Mouse (Mus musculus) ovary, adult 18-20 months (tissue): Measurements from ENCODE around the gene Tstd1.

ENCODE experiments used
- DNase-seq: peaks from one replicate; pipeline ENCODE4 v3.0.0; 2022; ENCODE audit warnings: low spot score, mixed read lengths

The Tstd1 gene

DNA sequence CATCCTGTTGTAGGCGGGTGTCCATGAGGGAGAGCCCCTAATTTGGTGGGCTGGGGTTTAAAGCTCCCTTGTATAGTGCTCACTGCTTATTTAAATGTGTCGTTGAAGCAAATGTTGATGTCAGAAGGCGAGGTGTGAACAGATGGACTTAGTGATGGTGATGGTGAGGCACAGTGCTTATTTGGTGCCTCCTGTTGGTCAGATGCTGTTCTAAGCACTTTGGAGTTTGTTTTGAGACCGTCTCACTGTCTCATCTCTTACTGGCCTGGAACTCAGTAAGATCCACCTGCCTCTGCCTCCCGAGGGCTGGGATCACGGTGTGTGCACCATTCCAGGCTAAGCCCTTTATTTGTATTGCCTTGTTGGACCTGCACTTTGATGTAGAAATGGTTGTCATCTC lies 36.3 kb downstream of the Tstd1 start:
- DNase-seq: no peak

DNA sequence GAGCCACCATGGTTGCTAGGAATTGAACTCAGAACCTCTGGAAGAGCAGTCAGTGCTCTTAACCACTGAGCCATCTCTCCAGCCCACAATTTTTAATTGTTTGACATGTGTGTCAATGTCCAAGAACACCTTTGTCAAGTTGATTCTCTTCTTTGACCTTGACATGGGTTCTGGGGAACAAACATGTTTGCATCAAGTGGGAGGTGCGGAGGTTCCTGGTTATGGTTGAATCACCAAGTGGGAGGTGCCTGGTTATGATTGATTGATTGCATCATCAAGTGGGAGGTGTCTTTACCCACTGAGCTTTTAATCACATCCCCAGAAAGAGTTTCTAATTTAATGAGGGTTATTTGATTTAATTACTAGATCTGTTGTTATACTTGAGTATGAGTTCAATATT lies 38.9 kb downstream of the Tstd1 start:
- DNase-seq: no peak

DNA sequence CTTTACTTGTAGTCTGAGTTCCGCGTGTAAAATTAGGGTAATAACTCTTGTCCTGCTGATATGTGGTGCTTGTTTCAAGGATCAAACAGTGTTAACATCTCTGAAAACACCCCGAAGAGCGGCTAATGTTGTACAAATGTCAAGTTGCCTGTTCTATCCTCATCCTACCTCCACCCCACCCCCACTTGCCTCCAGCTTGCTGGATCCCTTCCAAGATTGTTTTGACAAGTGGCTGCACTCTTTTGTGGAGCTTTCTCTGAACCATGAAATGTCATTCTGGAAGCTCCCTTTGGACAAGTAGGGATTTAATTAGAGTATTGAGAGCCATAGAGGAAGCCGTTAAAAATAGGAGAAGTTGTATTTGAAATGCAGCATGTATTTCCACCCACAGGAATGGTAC lies 41.1 kb downstream of the Tstd1 start:
- no peak for DNase-seq

DNA sequence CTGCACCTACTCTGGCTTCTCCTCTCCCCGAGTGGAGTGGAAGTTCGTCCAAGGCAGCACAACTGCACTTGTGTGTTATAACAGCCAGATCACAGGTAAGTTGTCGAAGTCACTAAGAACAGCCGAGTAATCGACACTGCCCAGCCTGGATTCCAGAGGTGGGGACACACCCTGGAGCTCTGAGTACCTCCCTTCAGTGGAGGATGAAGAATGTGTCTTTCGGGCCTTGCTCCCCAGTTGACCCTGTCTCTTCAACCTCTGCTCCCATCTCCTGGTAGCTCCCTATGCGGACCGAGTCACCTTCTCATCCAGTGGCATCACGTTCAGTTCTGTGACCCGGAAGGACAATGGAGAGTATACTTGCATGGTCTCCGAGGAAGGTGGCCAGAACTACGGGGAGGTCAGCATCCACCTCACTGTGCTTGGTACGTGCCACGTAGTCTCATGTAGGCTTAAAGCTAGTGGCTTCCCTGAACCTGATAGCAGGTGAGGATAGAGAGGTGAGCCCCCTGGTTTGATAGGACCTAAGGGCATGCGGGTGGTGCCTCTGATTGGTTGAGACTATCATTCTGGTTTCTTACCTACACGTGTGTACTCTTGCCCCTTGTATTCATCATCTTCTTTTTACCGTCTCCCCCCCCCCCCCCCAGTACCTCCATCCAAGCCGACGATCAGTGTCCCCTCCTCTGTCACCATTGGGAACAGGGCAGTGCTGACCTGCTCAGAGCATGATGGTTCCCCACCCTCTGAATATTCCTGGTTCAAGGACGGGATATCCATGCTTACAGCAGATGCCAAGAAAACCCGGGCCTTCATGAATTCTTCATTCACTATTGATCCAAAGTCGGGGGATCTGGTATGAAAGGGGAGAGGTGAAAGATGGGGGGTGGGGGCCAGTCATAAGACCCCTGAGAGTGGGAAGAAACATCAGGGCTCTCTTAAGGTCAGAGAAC lies 42.2 kb downstream of the Tstd1 start:
- no peak for DNase-seq

DNA sequence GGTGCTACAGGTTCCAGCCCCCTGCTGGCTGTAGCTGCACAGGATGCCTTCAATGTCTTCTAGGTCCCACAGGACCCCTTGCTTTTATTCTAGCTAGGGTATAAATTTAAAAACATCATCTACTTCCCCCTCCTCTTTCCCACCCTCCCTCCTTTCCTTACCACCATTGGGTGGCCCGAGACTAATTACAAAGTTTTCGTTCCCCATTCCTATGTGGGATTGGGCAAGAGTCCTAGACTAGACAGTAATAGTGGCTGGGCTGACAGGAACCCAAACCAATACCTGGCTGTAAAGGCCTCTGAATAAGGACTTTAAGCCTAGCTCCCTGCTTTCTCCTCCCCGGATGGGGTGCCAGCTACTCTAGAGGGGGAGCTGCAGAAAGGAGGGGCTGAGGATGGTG lies 44.5 kb downstream of the Tstd1 start:
- no peak for DNase-seq

DNA sequence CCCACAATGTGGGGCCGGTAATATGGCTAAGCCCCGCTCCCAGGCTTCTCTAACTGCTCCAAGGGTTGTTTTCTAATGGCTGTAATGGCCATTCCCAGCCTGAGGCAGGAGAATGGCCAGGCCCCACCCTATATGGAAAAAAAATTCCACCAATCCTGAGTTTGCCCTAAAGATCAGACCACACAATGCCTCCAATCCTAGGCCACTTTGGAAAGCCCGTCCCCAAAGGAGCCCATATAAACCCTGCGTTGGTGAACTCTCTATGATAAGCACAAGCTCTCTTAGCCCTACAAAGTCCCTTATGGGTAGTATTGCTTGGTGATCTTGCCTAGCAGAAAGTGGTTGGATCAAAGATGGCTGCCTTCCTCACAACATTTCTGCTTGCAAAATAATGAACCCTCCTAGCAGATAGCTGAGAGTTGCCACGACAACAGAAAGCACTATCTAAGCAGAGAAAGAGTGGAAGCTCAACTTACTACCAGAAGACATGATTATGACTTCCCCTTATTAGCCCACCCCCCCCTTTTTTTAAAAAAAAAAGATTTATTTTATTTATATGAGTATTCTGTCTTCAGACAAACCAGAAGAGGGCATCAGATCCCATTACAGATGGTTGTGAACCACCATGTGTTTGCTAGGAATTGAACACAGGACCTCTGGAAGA lies 47.2 kb downstream of the Tstd1 start:
- no peak for DNase-seq

DNA sequence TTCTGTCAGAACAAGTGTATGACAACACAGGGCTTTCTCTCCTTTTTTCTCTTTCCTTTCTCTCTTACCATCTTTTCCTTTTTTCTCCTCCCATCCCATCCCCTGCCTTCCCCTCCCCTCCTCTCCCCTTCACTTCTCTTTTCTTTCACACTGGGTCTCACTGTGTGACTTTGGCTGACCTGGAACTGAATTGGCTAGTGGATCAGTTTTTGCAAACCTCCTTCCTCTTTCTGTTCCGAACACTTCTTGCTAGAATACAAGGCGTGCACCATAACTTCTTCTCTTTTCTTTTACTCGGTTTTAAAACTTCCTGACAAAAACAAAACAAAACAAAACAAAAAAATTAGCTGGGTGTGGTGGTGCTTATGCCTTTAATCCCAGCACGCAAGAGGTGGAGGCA lies 47.9 kb downstream of the Tstd1 start:
- no peak for DNase-seq

DNA sequence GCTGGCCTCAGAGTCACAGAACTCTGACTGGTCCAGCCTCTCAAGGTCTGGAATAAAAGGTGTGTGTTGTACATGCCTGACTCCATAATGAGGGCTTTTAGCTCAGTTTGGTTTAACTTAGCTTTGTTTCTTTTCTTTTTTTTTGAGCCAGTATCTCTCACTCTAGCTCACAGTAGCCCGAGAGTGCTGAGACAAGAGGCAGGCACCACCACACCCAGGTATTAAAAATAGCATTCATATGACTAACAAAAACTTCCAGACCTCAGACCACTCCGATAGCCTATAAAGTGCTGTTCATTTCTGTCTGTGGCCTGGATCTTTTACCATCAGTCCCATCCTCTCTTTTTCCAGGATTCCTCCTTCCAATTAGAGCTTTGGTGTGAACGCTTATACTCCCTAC lies 51.0 kb downstream of the Tstd1 start:
- DNase-seq: no peak
